Comparison of ENCODE assay signal across 8 mouse cellular contexts in genomic region chr4:87647932-87648911, GRCm38 (mm10).
DNase-seq lines count a peak whose midpoint lies in the region; ATAC-seq and TF ChIP-seq lines count a peak whose summit lies in the region.

No protein-coding gene starts in this region.

- no peaks in the 10 kb centered on the region for H3K9me3 ChIP-seq in kidney, embryonic 14.5 days (ENCODE audit: control insufficient read depth, low read length)
- no peaks in the 10 kb centered on the region for H3K9me3 ChIP-seq in lung, embryonic 16.5 days (ENCODE audit: control insufficient read depth, low read length)

- peak overlapping the region; percentile 47 for H3K4me2 ChIP-seq in kidney, embryonic 14.5 days (replicated peaks; ENCODE audit: low read depth, low read length)
- H3K4me2 ChIP-seq in lung, embryonic 16.5 days (ENCODE audit: low read depth, low read length), result peak overlapping the region; percentile 68

- H3K9ac ChIP-seq in kidney, embryonic 14.5 days (ENCODE audit: low read depth, low read length), result no peak overlapping the region
- H3K9ac ChIP-seq in lung, embryonic 16.5 days (ENCODE audit: low read length), result peak overlapping the region; percentile 62; the same call in 1 of the 2 replicates

- no peaks in the 10 kb centered on the region for H3K36me3 ChIP-seq in kidney, embryonic 14.5 days (ENCODE audit: control insufficient read depth, insufficient read depth, low read length)
- no peaks in the 10 kb centered on the region for H3K36me3 ChIP-seq in lung, embryonic 16.5 days (ENCODE audit: control insufficient read depth, insufficient read depth, low read length)

- peaks cover 8% of the 10 kb centered on the region; the same call in 1 of the 2 replicates for H3K4me1 ChIP-seq in kidney, embryonic 14.5 days (ENCODE audit: control insufficient read depth, insufficient read depth, low read length)
- H3K4me1 ChIP-seq in lung, embryonic 16.5 days (replicated peaks; ENCODE audit: control insufficient read depth, insufficient read depth, low read length), result peaks cover 11% of the 10 kb centered on the region

- no peak for TF ChIP-seq CTCF in gastrocnemius, adult 2 months (IDR thresholded peaks at IDR 0.05)

- 8% methylated on average over 26 of the region's 26 CpGs for WGBS in kidney, embryonic 14.5 days
- 17% methylated on average over 26 of the region's 26 CpGs for WGBS in lung, embryonic 16.5 days

- intact Hi-C loops in gastrocnemius, adult 2 months (cut with DNase I), result no loop called here
- intact Hi-C loops in gastrocnemius, postnatal 36 days (cut with DNase I), result no loop called here

- H3K27ac ChIP-seq in gastrocnemius, adult 2 months, result no peak overlapping the region
- no peak overlapping the region for H3K27ac ChIP-seq in kidney, embryonic 14.5 days (ENCODE audit: low read depth, low read length)
- H3K27ac ChIP-seq in lung, embryonic 16.5 days (ENCODE audit: low read length), result peak overlapping the region; percentile 12; the same call in 1 of the 2 replicates

- H3K4me3 ChIP-seq in gastrocnemius, adult 2 months, result peak overlapping the region; percentile 66
- peak overlapping the region; percentile 15; the same call in 1 of the 2 replicates for H3K4me3 ChIP-seq in kidney, embryonic 14.5 days (ENCODE audit: low read length)
- H3K4me3 ChIP-seq in lung, embryonic 16.5 days (ENCODE audit: low read length), result peak overlapping the region; percentile 46

- peaks cover 7% of the 10 kb centered on the region; the same call in 1 of the 2 replicates for H3K27me3 ChIP-seq in kidney, embryonic 14.5 days (ENCODE audit: control insufficient read depth, insufficient read depth, low read length)
- no peaks in the 10 kb centered on the region for H3K27me3 ChIP-seq in lung, embryonic 16.5 days (ENCODE audit: control insufficient read depth, insufficient read depth, low read depth, low read length)

- peak; percentile 28 for DNase-seq in gastrocnemius, adult 2 months
- DNase-seq in gastrocnemius, postnatal 36 days, result no peak
- DNase-seq in ZHBTc4 (ENCODE audit: low read depth, low spot score), result peak; percentile 51
- peak; percentile 24 to 44 for DNase-seq in frontal cortex, postnatal 36 days (ENCODE audit: low spot score in 2 of 2)
- DNase-seq in right cerebral cortex, postnatal 14 days, result peak; percentile 47
- DNase-seq in natural killer cell, adult 2 months (ENCODE audit: low spot score in 2 of 2), result no peak

- ATAC-seq in kidney, embryonic 14.5 days (ENCODE audit: low FRiP score, low TSS enrichment), result peak; percentile 82
- peak; percentile 67 for ATAC-seq in lung, embryonic 16.5 days (ENCODE audit: low read depth)

Comparison
In these comparisons a context has a peak if more than half of its experiments do, and no peak if none do; other contexts are left out.
1. DNase-seq: peak in gastrocnemius, adult 2 months (single experiment), ZHBTc4 (single experiment), frontal cortex, postnatal 36 days (2 of 2) and right cerebral cortex, postnatal 14 days (single experiment); none in gastrocnemius, postnatal 36 days (0 of 2) and natural killer cell, adult 2 months (0 of 2).
2. H3K4me3 ChIP-seq: peak in every context shown above with its lines; median percentile 66 in gastrocnemius, adult 2 months; 46 in lung, embryonic 16.5 days; 15 in kidney, embryonic 14.5 days.